Mouse (Mus musculus): ENCODE measurements around the gene Rbp3.

GRCm38 (mm10) chr14:33923168-33924070 lies 30.4 kb upstream of the Rbp3 start, which contains the start of gene Gdf10:
- TF ChIP-seq CTCF (IDR thresholded peaks at IDR 0.05; ENCODE audit: extremely low read depth, insufficient read length, insufficient replicate concordance, low read depth, low read length) (no peak), POLR2A (IDR thresholded peaks at IDR 0.05; ENCODE audit: low read depth, low read length) (no peak)

Measured in small intestine, adult 2 months (tissue).